Mouse (Mus musculus) ovary, adult 10 weeks (tissue): ENCODE results near the gene Tm7sf3. TPM values are rescaled to one million over a fixed set of nuclear protein-coding genes. Genes with fewer than 3 reads are reported as not detected.

Source experiments
- polyA plus RNA-seq: library from polyadenylated mRNA; stranded (reverse); fragments of 350-450 nt; fragmentation: Illumina TruSeq; extraction: RNeasy Lipid Tissue Mini Kit (QIAGEN cat#74804); gene quantifications from one replicate; pipeline ENCODE4 v1.2.3, GENCODE M21; 2014

The Tm7sf3 gene
- 59.3 TPM for polyA plus RNA-seq

GRCm38 (mm10) chr6:146642276-146643183, at the start of gene Tm7sf3, which contains the start of gene Med21:
TSS of gene Tm7sf3 (minus strand) at chr6:146642824.
TSS of gene Med21 (plus strand) at chr6:146642547.

GRCm38 (mm10) chr6:146577310-146578109, 65.1 kb downstream of the Tm7sf3 start, which contains the start of gene Ints13:
TSS of gene Ints13 (minus strand) at chr6:146577835.

GRCm38 (mm10) chr6:146576903-146577302, 65.7 kb downstream of the Tm7sf3 start, which contains the start of gene Fgfr1op2:
TSS of gene Fgfr1op2 (plus strand) at chr6:146577203.

Other genes starting within 250 kb of the Tm7sf3 start
- gene Itpr2, start 140.6 kb downstream of the Tm7sf3 start, polyA plus RNA-seq = 11.6 TPM
- 154 TPM for gene Fgfr1op2, start 65.6 kb downstream of the Tm7sf3 start, polyA plus RNA-seq
- 120 TPM for gene Ints13, start 65.0 kb downstream of the Tm7sf3 start, polyA plus RNA-seq
- gene Med21, start 277 bp downstream of the Tm7sf3 start, polyA plus RNA-seq = 241 TPM
- 25.6 TPM for gene Stk38l, start 82.2 kb upstream of the Tm7sf3 start, polyA plus RNA-seq
- 4.6 TPM for gene Arntl2, start 153.2 kb upstream of the Tm7sf3 start, polyA plus RNA-seq
- gene Smco2, start 207.3 kb upstream of the Tm7sf3 start, polyA plus RNA-seq = not detected
- gene Ppfibp1, start 245.7 kb upstream of the Tm7sf3 start, polyA plus RNA-seq = 103 TPM